ENCODE assay signal across 21 mouse cellular contexts in genomic region chr19:12575514-12575913, GRCm38 (mm10). TPM values are rescaled to one million over a fixed set of nuclear protein-coding genes. Genes with fewer than 3 reads are reported as not detected.
DNase-seq lines count a peak whose midpoint lies in the region; ATAC-seq and TF ChIP-seq lines count a peak whose summit lies in the region.
"Had no signal": no experiment of that assay in that cellular context is flagged by ENCODE, and none has a peak within 500 bp of the region (broad histone marks: within the 10 kb centered on the region; RNA-seq: fewer than 3 reads in every experiment).

No protein-coding gene starts in this region.

- peaks cover 51% of the 10 kb centered on the region for H3K79me2 ChIP-seq in myocyte (ENCODE audit: control insufficient read depth, insufficient read depth)

- peaks cover 43% of the 10 kb centered on the region for H3K4me1 ChIP-seq in erythroblast, embryonic 14.5 days (ENCODE audit: control insufficient read depth)
- H3K4me1 ChIP-seq in megakaryocyte, embryonic 14.5 days, result peaks cover 64% of the 10 kb centered on the region
- H3K4me1 ChIP-seq: intestine, embryonic 15.5 days had no signal

- TF ChIP-seq POLR2A in myocyte (IDR thresholded peaks at IDR 0.05; ENCODE audit: insufficient read length, low read depth), result no peak

- H3K4me2 ChIP-seq in myocyte (ENCODE audit: low read depth), result peak overlapping the region; percentile 85
- H3K4me2 ChIP-seq: forebrain, embryonic 15.5 days; hindbrain, embryonic 13.5 days; neural tube, embryonic 12.5 days had no signal

- no peaks in the 10 kb centered on the region for H3K9me3 ChIP-seq in erythroblast, embryonic 14.5 days (ENCODE audit: control insufficient read depth, low read length)
- no peaks in the 10 kb centered on the region for H3K9me3 ChIP-seq in megakaryocyte, embryonic 14.5 days
- H3K9me3 ChIP-seq: forebrain, embryonic 15.5 days; hindbrain, embryonic 13.5 days; intestine, embryonic 15.5 days; kidney, embryonic 15.5 days; limb, embryonic 10.5 days; neural tube, embryonic 12.5 days had no signal

- no peaks in the 10 kb centered on the region for H3K27me3 ChIP-seq in erythroblast, embryonic 14.5 days (ENCODE audit: control insufficient read depth)
- H3K27me3 ChIP-seq in megakaryocyte, embryonic 14.5 days (replicated peaks), result no peaks in the 10 kb centered on the region
- H3K27me3 ChIP-seq in myocyte (ENCODE audit: control insufficient read depth, insufficient read depth, insufficient read length), result no peaks in the 10 kb centered on the region
- H3K27me3 ChIP-seq: forebrain, embryonic 15.5 days; hindbrain, embryonic 13.5 days; intestine, embryonic 15.5 days; kidney, embryonic 15.5 days; neural tube, embryonic 12.5 days had no signal

- no peak overlapping the region for H3ac ChIP-seq in myocyte (ENCODE audit: control insufficient read depth, insufficient read length)

- DNase-seq in induced T-regulatory cell, adult 2 months (ENCODE audit: low read depth), result peak; percentile 55
- DNase-seq in layer of hippocampus, postnatal 14 days (ENCODE audit: low spot score in 2 of 2), result no peak
- no peak for DNase-seq in embryo, embryonic 11 days
- DNase-seq: cerebellum, adult 11 months; cerebellum, postnatal 25 days; right cerebral cortex, postnatal 25 days had no signal

- peak overlapping the region; percentile 80 for H3K4me3 ChIP-seq in erythroblast, embryonic 14.5 days (replicated peaks)
- H3K4me3 ChIP-seq in megakaryocyte, embryonic 14.5 days (replicated peaks), result peak overlapping the region; percentile 33
- peak overlapping the region; percentile 48 for H3K4me3 ChIP-seq in myocyte
- H3K4me3 ChIP-seq: forebrain, embryonic 15.5 days; hindbrain, embryonic 13.5 days; intestine, embryonic 15.5 days; limb, embryonic 10.5 days; neural tube, embryonic 12.5 days had no signal

- peaks cover 51% of the 10 kb centered on the region for H3K36me3 ChIP-seq in erythroblast, embryonic 14.5 days (ENCODE audit: control insufficient read depth)
- H3K36me3 ChIP-seq in megakaryocyte, embryonic 14.5 days (replicated peaks; ENCODE audit: low read length), result peaks cover 35% of the 10 kb centered on the region
- peaks cover 23% of the 10 kb centered on the region for H3K36me3 ChIP-seq in myocyte (ENCODE audit: control insufficient read depth, insufficient read depth)
- H3K36me3 ChIP-seq: forebrain, embryonic 15.5 days had no signal

- no peak for ATAC-seq in erythroblast, adult 5-6 weeks (replicated peaks; ENCODE audit: low FRiP score, poor library complexity, severe bottlenecking)
- no peak for ATAC-seq in megakaryocyte, adult 5-6 weeks (ENCODE audit: poor library complexity, severe bottlenecking)
- ATAC-seq: forebrain, embryonic 15.5 days; intestine, embryonic 15.5 days had no signal

TF ChIP-seq in myocyte, 11 proteins besides CTCF, POLR2A, EP300 and RAD21:
- no peak for TF ChIP-seq E2F4 (IDR thresholded peaks at IDR 0.05; ENCODE audit: insufficient read depth)
- no peak for TF ChIP-seq USF1 (IDR thresholded peaks at IDR 0.05; ENCODE audit: low read depth)
- no peak for TF ChIP-seq REST (IDR thresholded peaks at IDR 0.05; ENCODE audit: insufficient read depth, insufficient read length)
- no peak for TF ChIP-seq TCF3 (IDR thresholded peaks at IDR 0.05; ENCODE audit: insufficient read length, low read depth)
- no peak for TF ChIP-seq CEBPB (IDR thresholded peaks at IDR 0.05; ENCODE audit: insufficient read depth, poor library complexity, severe bottlenecking)
- no peak for TF ChIP-seq MYOG (IDR thresholded peaks at IDR 0.05; ENCODE audit: control insufficient read depth in 1 of 3, insufficient read depth in 1 of 3, insufficient read length in 2 of 3, low read depth in 2 of 3)
- TF ChIP-seq MAX (IDR thresholded peaks at IDR 0.05; ENCODE audit: low read depth), result no peak

RNA-seq across cellular contexts. Expression of gene Gm4952, which starts 24.3 kb away (rescaled TPM):
- polyA plus RNA-seq in erythroblast, embryonic 14.5 days (2012), result not detected in 2 replicates
- total RNA-seq in erythroblast, adult 5-6 weeks (2015; ENCODE audit: low replicate concordance), result not detected in 2 replicates
- total RNA-seq in erythroblast, adult 5-6 weeks (2017; ENCODE audit: low replicate concordance), result 0.14 TPM in 1 of 2 replicates, not detected in the other
- not detected in 2 replicates for polyA plus RNA-seq in megakaryocyte, embryonic 14.5 days (2012; ENCODE audit: insufficient read depth, low replicate concordance)
- not detected in 2 replicates for total RNA-seq in megakaryocyte, adult 5-6 weeks (2015)
- not detected in 2 replicates for total RNA-seq in megakaryocyte, adult 5-6 weeks (2017)
- polyA plus RNA-seq in myocyte (2012; fragmentation: generic; extraction: Trizol), result not detected
- total RNA-seq in layer of hippocampus, postnatal 14 days (2021), result under 1 TPM; 0.14 to 0.33 TPM
- total RNA-seq: layer of hippocampus, adult 18-20 months; left cerebral cortex, adult 18-20 months had no signal
- polyA plus RNA-seq: forebrain, embryonic 15.5 days; heart, embryonic 14.5 days; limb, embryonic 10.5 days; neural tube, embryonic 12.5 days had no signal

RNA-seq across cellular contexts. Expression of gene Fam111a, which starts 30.0 kb away (rescaled TPM):
- polyA plus RNA-seq in erythroblast, embryonic 14.5 days (2012), result 0.54 and 0.64 TPM in 2 replicates
- total RNA-seq in erythroblast, adult 5-6 weeks (2015; ENCODE audit: low replicate concordance), result 79.0 and 112 TPM in 2 replicates
- total RNA-seq in erythroblast, adult 5-6 weeks (2017; ENCODE audit: low replicate concordance), result 78.5 and 79.9 TPM in 2 replicates
- polyA plus RNA-seq in megakaryocyte, embryonic 14.5 days (2012; ENCODE audit: insufficient read depth, low replicate concordance), result 1.7 TPM in 1 of 2 replicates, not detected in the other
- total RNA-seq in megakaryocyte, adult 5-6 weeks (2015), result 308 and 344 TPM in 2 replicates
- total RNA-seq in megakaryocyte, adult 5-6 weeks (2017), result 409 TPM in 2 replicates
- polyA plus RNA-seq in myocyte (2012; fragmentation: generic; extraction: Trizol), result 5.4 TPM
- total RNA-seq in layer of hippocampus, postnatal 14 days (2021), result 1 to 10 TPM; 1.6 to 2.2 TPM

RNA-seq across cellular contexts. Expression of gene Glyat, which starts 57.6 kb away (rescaled TPM):
- polyA plus RNA-seq in erythroblast, embryonic 14.5 days (2012), result not detected in 2 replicates
- not detected in 2 replicates for total RNA-seq in erythroblast, adult 5-6 weeks (2015; ENCODE audit: low replicate concordance)
- total RNA-seq in erythroblast, adult 5-6 weeks (2017; ENCODE audit: low replicate concordance), result not detected in 2 replicates
- polyA plus RNA-seq in megakaryocyte, embryonic 14.5 days (2012; ENCODE audit: insufficient read depth, low replicate concordance), result not detected in 2 replicates
- total RNA-seq in megakaryocyte, adult 5-6 weeks (2015), result not detected in 2 replicates
- total RNA-seq in megakaryocyte, adult 5-6 weeks (2017), result not detected in 2 replicates
- not detected for polyA plus RNA-seq in myocyte (2012; fragmentation: generic; extraction: Trizol)
- total RNA-seq in layer of hippocampus, postnatal 14 days (2021), result under 1 TPM; 0.21 to 0.24 TPM
- total RNA-seq: left cerebral cortex, adult 18-20 months had no signal
- polyA plus RNA-seq: forebrain, embryonic 15.5 days; heart, embryonic 14.5 days; hindbrain, embryonic 13.5 days; limb, embryonic 10.5 days; lung, embryonic 16.5 days; neural tube, embryonic 12.5 days had no signal

Comparison
In these comparisons a context has a peak if more than half of its experiments do, and no peak if none do; other contexts are left out.
1. RNA of gene Fam111a, which starts 30.0 kb away (total RNA-seq): 308 to 409 TPM in megakaryocyte, adult 5-6 weeks and 78.5 to 112 TPM in erythroblast, adult 5-6 weeks; 1.6 to 2.2 TPM in layer of hippocampus, postnatal 14 days; every median in the first group is over 10 times any median in the second.
2. Peak in every context shown above with its lines, with median percentiles within 50 percentile points of each other: H3K4me3 ChIP-seq.